Mouse (Mus musculus) left cerebral cortex, postnatal 4 days (tissue): ENCODE results near the gene Mul1. TPM values are rescaled to one million over a fixed set of nuclear protein-coding genes. Genes with fewer than 3 reads are reported as not detected.

Experiments
- DNase-seq: peaks from one replicate; pipeline ENCODE4 v3.0.0-alpha.2; 2022
- intact Hi-C: fragments of 180-260 bp; cut with DNase I; formaldehyde crosslinking; loops from one replicate; pipeline ENCODE4 v1.15.1; 2025
- total RNA-seq, 2 experiments: library from RNA; stranded (reverse); gene quantifications; 2 replicates each; pipeline ENCODE4 v1.2.3; 2021

The Mul1 gene
- total RNA-seq, 2 experiments from 2014 or later: 35.4 to 35.8 TPM

- intact Hi-C loops: no loop called here
- DNase-seq: no peak
These were observed 3.1 kb upstream of the Mul1 start for GRCm38 (mm10) chr4:138431340-138431739.

DNA sequence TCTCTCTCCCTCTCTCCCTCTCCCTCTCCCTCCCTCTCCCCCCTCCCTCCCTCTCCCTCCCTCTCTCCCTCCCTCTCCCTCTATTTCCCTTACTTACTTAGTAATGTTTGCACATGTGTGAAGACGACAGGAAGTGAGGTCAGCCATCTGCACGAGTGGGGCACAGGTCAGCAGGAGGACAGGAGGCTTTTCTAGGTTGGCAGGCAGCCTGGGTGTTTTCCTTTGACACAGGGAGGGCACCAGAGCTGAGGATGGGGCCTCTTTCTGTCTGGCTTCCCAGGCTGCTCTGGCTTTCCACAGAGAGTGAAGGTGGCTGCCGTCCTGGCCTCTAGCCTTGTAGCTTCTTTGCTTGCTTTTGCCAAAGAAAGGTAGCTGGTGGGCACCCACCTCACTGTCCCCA is 5.6 kb downstream of the Mul1 start:
- intact Hi-C loops: no loop called here
- DNase-seq: no peak

DNA sequence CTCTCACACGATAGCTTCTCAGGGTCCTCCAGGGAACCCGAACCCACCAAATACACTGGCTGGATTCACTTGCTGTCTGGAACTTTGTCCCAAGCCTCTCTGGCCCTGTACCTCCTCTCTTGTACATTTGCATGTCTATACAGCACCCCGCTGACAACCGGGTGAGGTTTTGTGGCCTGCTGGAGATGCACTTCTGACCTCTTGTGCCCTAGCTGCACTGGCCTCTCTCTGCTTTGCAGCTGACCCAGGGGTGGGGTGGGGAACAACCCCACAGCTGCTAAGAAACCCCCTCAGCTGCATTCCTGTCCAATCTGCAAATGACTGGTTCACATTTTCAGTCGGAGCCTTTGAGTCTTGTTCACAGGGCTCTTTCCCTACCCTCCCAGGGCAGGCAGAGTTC is 10.5 kb downstream of the Mul1 start:
- intact Hi-C loops: loop anchor here (5.0 kb wide), 1 partner anchor 257 kb away; no protein-coding TSS in a partner anchor
- DNase-seq: no peak

GRCm38 (mm10) chr4:138446981-138447380 is 12.5 kb downstream of the Mul1 start:
- intact Hi-C loops: loop anchor here (2.0 to 5.0 kb wide), 2 partner anchors 255 to 404 kb away; no protein-coding TSS in a partner anchor
- DNase-seq: no peak

- intact Hi-C loops: loop anchor here (2.0 to 5.0 kb wide), 2 partner anchors 255 to 403 kb away; no protein-coding TSS in a partner anchor
- DNase-seq: peak; percentile 93
These were observed 12.9 kb downstream of the Mul1 start for GRCm38 (mm10) chr4:138447387-138447786.

DNA sequence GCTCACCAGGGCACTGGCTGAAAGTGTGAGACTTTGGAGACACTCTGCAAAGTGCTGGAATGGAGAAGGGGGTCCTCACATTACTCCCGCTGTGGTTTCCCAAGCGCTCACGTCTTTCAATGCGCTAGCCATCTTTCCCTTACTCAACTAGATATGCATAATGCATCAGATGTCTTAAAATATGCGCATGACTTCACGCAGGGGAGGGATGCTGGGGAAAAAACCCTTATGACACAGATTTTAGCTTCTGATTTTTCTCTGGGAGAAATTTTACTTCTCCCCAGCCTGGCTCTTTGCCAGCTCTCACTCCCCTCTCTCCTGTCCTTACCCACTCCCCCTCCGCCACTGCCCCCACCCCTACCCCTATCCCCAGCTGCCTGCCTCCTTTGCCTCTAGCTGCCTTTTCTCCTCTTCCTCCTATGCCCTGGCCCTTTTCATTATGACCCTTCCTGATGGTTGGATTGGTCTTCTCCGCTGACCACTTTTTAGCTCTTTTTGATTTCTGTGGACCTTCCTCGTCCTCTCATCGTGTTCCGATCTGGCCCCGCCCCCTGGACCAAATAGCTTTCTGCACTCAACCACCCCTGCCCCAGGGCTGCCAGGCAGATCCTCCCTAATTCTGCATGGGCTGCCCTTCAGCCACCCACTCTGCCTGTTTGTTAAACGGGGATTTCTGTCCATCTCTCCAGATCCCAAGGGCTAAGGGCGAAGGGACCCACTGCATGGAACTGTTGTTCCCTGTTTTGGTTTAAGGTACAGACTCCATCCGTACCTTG is 13.5 kb downstream of the Mul1 start:
- no peak for DNase-seq
- intact Hi-C loops: loop anchor here (2.0 to 5.0 kb wide), 3 partner anchors 113 to 403 kb away; no protein-coding TSS in a partner anchor

- peak; percentile 39 for DNase-seq
- intact Hi-C loops: loop anchor here (2.0 to 5.0 kb wide), 2 partner anchors 112 to 253 kb away; no protein-coding TSS in a partner anchor
These were observed 14.6 kb downstream of the Mul1 start for GRCm38 (mm10) chr4:138448872-138449615.

GRCm38 (mm10) chr4:138449636-138450314 is 15.3 kb downstream of the Mul1 start:
- no peak for DNase-seq
- intact Hi-C loops: loop anchor here (2.0 to 5.0 kb wide), 2 partner anchors 111 to 253 kb away; no protein-coding TSS in a partner anchor

DNA sequence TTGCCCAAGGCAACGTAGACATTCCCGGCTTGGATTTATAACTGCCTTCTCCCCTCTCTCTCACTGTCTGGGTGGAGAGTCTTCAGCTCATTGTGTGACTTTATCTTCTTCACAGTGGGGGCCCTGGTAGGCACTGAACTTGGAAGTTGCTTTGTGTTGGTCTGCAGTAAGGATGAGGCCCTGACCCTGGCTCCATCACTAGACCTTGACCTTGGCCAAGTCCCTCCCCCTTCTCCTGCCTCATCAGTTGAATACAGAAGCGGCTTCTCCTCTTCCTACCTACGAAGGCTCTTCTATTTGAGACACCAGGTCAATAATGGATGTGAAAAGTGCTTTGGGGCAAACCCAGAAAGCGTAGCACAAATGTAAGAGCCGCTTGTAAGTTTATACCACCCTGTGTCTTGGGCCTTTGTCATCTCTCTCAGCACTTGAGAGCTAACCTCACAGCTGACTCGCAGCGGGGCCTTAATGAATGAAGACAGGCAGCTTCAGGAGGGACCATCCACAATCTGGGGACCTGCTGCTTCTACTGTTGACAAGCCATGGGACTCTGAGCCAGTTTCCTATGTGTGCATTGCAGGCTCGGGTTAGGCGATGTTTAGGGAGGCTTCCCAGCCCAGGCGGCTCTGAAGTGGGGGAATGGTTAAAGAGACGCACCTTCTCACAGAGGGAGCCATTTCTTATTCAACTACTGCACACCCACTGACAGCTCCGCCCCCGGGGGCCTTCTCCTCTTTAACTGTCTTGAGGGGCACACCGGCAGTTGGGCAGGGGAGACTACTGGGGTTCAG is 18.0 kb downstream of the Mul1 start:
- no peak for DNase-seq
- intact Hi-C loops: no loop called here

DNA sequence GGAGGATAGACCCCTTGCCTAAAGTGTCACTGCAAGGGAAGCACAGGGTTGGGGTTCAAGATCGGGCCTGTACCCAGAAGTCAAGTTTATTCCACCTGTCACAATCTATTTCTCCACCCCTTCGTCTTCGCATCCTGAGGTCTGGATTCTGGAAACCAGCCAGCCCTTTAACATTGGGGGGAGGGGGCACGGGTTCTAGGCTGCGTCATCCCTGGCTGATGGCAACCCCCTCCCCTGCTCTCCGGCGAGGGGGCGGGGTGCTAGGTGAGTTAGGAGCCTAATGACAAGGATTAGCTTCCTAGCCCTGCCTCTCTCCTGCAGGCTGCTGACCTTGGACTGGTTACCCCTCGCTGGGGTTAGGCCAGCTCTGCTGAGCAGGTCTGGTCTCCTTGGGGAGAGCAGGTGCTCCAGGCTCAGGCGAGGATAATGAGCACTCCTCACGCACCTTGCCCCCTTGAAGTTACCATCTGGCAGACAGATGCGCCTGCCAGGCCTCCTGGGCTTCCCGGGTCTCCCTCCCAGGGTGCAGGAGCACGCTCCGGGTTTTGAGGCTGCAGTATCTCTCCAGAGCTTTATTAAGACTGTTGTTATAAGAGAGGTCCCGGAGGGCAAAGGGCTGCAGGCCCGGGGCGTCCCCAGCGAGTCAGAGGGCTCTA is 18.8 kb downstream of the Mul1 start:
- DNase-seq: peak; percentile 55
- intact Hi-C loops: no loop called here

DNA sequence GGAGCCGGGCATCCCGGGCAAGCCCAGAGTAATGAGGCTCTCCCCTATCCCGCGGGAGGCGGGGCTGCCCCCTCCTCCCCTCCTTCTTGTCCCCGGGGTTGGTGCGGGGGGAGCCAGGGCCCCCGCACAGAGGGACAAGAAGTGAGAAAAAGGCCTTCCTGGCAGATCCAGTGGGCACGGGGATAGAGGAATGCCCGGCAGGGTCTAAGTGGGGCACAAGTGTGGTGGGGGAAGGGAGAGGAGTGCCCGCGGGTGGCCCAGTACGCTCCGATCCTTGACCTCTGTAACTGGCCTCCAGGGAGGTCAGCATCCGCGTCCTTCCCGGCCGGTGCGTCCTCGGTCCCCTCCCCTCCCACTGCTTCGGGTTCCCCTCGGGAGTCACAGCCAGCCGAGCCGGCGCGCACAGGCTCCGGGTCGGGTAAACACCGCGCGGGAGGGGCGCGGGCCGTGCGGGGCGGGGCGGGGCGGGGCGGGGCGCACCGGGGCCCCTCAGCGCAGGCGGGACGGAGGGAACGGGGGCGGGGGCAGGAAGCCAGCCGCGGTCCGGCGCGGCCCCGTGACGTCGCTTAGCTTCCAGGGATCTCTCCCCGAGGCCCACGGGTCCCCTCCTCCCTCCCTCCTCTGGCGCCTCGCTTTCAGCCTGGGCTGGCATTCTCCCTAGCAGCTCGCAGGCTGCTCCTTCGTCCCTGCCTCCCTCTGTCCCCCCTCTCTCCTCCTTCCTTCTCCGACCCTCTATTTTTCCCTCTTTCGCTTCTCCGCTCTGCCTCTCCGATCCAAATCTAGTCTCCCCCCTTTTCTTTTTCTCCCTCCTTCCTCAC is 19.5 kb downstream of the Mul1 start, which contains the start of gene Camk2n1:
Camk2n1 (plus strand) TSS at position 562 of the 818 bp plus-strand sequence.
- intact Hi-C loops: no loop called here
- DNase-seq: peak; percentile 77

DNA sequence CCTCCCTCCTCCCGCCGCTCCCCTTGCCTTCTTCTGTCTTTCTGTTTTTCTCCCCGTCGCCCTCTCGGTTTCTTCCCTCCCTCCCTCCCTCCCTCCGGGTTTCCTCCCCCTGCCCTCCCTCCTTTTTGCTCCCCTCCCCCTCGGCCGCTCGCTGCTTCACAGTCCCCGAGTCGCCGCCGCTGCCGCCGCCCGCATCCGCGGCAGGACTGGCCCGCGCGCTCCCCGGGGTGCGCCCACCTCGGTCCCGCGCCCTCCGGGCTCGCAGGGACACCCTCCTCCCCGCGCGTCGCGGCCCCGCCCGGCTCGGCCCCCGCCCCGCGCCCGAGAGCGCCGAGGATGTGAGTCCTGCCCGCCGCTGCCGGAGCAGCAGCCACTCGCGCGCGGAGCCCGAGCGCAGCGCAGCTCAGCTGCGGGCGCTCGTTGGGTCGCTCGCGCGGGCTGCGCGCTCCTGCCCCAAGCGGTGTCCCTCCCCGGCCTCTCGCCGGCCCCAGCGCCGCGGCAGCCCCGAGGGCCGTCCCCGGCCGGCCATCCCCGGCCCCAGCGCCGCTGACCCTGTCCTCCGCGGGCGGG is 20.2 kb downstream of the Mul1 start:
- intact Hi-C loops: no loop called here
- DNase-seq: peak; percentile 83

- DNase-seq: peak; percentile 74
- intact Hi-C loops: no loop called here
These were observed 20.9 kb downstream of the Mul1 start for GRCm38 (mm10) chr4:138455141-138455955.

GRCm38 (mm10) chr4:138455956-138456341 is 21.5 kb downstream of the Mul1 start:
- DNase-seq: no peak
- intact Hi-C loops: no loop called here

- no peak for DNase-seq
- intact Hi-C loops: no loop called here
These were observed 22.1 kb downstream of the Mul1 start for GRCm38 (mm10) chr4:138456536-138456935.

GRCm38 (mm10) chr4:138457091-138457490 is 22.6 kb downstream of the Mul1 start:
- DNase-seq: no peak
- intact Hi-C loops: no loop called here

GRCm38 (mm10) chr4:138458171-138458570 is 23.7 kb downstream of the Mul1 start:
- intact Hi-C loops: no loop called here
- no peak for DNase-seq
